Mouse (Mus musculus) lung, adult 2 months (tissue): ENCODE data around the gene Lmod2. TPM values are rescaled to one million over a fixed set of nuclear protein-coding genes. Genes with fewer than 3 reads are reported as not detected.

ENCODE experiments used
- DNase-seq: peaks from one replicate; pipeline ENCODE4 v3.0.0; 2022
- H3K4me1 ChIP-seq: fragments of 200-500 bp; 2 replicates; pipeline ENCODE4 v1.6.1; 2011; ENCODE audit warnings: low read length; ENCODE audit not compliant: control insufficient read depth, insufficient read depth
- H3K4me3 ChIP-seq: fragments of 200-500 bp; replicated peaks from 2 replicates; pipeline ENCODE3; 2011; ENCODE audit warnings: low read depth, mild to moderate bottlenecking, control low read depth, low read length; ENCODE audit errors: extremely low read depth
- CTCF ChIP-seq: fragments of 200-500 bp; IDR thresholded peaks from 2 replicates; pipeline ENCODE4 v1.5.1; 2011; ENCODE audit warnings: mild to moderate bottlenecking, low read length, control low read depth; ENCODE audit not compliant: insufficient read depth
- POLR2A ChIP-seq: fragments of 200-500 bp; IDR thresholded peaks from 2 replicates; pipeline ENCODE4 v1.6.1; 2011; ENCODE audit warnings: low read depth, mild to moderate bottlenecking, control low read depth, low read length, borderline replicate concordance; ENCODE audit errors: extremely low read depth
- WGBS: fragments of 180-500 bp; shearing (Covaris S2); methylation state at CpG from one replicate; pipeline ENCODE4 v1.1.7; 2018; 5-methylcytosine and 5-hydroxymethylcytosine counted together
- polyA plus RNA-seq: library from polyadenylated mRNA; depleted of rRNA; stranded (reverse); fragments of >200 nt; gene quantifications from 2 replicates; pipeline ENCODE4 v1.2.3, GENCODE M21; 2012

Gene Lmod2
- polyA plus RNA-seq, 1 experiment = 6.4 TPM

DNA sequence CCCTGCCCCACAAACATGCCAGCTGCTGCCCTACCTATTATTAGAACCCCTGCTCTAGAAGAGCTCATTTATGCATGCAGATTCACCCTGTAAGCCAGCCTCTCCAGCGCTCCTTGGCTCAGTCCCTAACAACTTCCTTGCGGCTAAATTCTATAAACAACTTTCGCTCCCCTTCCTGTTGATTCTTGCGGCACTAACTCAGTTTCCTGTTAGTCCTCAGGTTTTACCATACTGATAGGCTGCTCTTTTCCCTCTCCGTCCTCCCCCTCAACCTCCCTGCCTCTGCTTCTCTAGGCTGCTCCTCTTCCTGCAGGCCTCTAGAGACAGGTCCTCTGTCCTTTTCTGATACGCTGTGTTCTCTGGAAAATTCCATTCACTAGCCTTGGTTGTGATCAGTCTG lies 26.4 kb upstream of the Lmod2 start:
- H3K4me3 ChIP-seq = no peak overlapping the region
- 40% methylated on average over 6 of the region's 6 CpGs for WGBS
- no peaks in the 10 kb centered on the region; the same call in none of the 2 replicates for H3K4me1 ChIP-seq
- DNase-seq = no peak
- no peak for TF ChIP-seq POLR2A
- TF ChIP-seq CTCF = no peak

GRCm38 (mm10) chr6:24572431-24572830 lies 25.1 kb upstream of the Lmod2 start:
- WGBS = 93% methylated on average over 14 of the region's 14 CpGs
- no peak overlapping the region for H3K4me3 ChIP-seq
- no peak for DNase-seq
- TF ChIP-seq CTCF (no peak), POLR2A (no peak)
- no peaks in the 10 kb centered on the region; the same call in none of the 2 replicates for H3K4me1 ChIP-seq

DNA sequence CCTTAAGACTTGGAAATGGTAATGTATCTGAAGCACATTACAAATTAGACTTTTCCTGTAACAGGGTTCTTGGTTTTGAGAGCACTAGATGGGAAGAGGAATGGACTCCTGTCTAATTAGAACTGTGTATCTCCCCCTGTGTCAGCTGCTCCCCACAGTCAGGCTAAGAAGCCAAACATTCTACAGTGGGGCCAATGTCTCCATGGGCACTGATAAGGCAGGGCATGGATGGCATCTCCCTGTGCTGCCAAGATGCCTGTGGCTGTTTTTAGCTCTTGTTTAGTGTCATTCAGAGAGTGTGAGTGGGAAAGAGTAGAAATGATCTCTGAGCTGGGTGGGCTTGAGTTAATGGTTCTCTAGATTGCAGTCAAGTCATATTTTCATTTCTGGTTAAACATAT lies 24.2 kb upstream of the Lmod2 start:
- Histone ChIP-seq H3K4me3 (no peak overlapping the region), H3K4me1 (no peaks in the 10 kb centered on the region; the same call in none of the 2 replicates)
- TF ChIP-seq CTCF (no peak), POLR2A (no peak)
- DNase-seq = no peak

GRCm38 (mm10) chr6:24583456-24583855 lies 14.1 kb upstream of the Lmod2 start:
- Histone ChIP-seq H3K4me3 (no peak overlapping the region), H3K4me1 (peaks cover 7% of the 10 kb centered on the region)
- no peak for DNase-seq
- TF ChIP-seq POLR2A = no peak
- no peak for TF ChIP-seq CTCF
- WGBS = 68% methylated on average over 3 of the region's 3 CpGs

DNA sequence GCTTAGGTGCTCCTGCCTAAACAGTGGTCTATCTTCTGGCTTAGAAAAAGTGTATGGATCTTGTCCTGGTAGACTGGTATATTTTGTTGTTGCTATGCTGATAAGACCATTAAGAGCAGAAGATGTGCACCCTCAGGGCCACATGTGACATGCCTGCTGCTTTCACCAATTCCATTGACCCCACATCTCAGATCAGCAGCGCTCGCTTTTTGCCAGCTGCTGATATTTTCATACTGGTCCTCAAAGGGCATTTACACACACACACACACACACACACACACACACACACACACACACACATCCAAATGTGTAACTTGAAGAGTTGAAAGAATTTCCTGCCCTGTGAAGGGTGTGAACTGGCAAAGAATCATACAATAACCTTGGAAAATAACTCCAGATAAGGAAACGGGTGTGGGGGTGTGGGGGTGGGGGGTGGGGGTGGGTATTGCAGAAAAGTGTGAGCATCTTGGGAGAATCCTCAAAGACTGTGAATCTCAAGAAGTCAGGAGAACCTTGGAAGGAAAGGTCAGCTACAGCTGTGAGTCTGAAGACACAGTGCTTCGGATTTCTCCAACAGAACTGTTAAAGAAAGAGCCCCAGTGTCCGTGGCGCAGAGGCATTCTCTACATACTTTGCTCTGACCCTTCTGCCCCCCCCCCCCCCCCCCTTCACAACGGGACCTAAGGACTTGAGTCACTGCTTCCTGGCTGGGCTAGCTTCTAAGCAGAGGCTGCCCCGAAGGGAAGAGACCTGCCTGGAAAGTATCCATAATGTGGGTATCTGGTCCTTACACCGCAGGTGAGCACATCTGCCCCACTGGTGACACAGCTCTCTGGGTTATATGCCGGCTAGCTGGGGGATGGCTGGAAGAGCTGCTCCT lies 11.9 kb upstream of the Lmod2 start:
- no peak for DNase-seq
- H3K4me3 ChIP-seq = no peak overlapping the region
- WGBS = 14% methylated on average over 10 of the region's 10 CpGs
- peaks cover 7% of the 10 kb centered on the region for H3K4me1 ChIP-seq
- TF ChIP-seq POLR2A (no peak), CTCF (no peak)

DNA sequence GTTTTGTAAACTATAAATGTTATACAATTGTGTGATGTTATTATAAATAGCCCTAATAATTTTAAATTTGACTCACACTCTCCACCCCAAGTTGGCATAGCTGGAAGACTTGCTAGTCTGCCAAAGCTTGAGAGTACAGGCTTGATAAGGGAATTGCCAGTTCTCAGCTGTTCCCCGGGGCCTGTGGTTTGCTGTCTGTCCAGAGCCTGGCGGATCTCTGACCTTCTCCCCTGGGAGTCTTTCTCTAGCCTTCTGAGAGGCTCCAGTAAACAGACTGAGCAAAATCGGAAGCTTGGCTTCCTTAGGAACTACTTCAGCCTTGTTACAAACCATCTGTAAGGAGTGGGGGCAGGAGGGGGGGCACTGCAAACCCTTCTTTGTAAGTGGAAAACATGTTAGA lies 10.7 kb upstream of the Lmod2 start:
- Histone ChIP-seq H3K4me3 (no peak overlapping the region), H3K4me1 (peaks cover 10% of the 10 kb centered on the region)
- WGBS = 15% methylated on average over 3 of the region's 3 CpGs
- no peak for TF ChIP-seq POLR2A
- no peak for TF ChIP-seq CTCF
- DNase-seq = no peak

- DNase-seq = no peak
- TF ChIP-seq CTCF = no peak
- no peak for TF ChIP-seq POLR2A
- peaks cover 10% of the 10 kb centered on the region for H3K4me1 ChIP-seq
- H3K4me3 ChIP-seq = no peak overlapping the region
- WGBS = 88% methylated on average over 5 of the region's 5 CpGs
Observed at GRCm38 (mm10) chr6:24590282-24590681, 7.3 kb upstream of the Lmod2 start.

DNA sequence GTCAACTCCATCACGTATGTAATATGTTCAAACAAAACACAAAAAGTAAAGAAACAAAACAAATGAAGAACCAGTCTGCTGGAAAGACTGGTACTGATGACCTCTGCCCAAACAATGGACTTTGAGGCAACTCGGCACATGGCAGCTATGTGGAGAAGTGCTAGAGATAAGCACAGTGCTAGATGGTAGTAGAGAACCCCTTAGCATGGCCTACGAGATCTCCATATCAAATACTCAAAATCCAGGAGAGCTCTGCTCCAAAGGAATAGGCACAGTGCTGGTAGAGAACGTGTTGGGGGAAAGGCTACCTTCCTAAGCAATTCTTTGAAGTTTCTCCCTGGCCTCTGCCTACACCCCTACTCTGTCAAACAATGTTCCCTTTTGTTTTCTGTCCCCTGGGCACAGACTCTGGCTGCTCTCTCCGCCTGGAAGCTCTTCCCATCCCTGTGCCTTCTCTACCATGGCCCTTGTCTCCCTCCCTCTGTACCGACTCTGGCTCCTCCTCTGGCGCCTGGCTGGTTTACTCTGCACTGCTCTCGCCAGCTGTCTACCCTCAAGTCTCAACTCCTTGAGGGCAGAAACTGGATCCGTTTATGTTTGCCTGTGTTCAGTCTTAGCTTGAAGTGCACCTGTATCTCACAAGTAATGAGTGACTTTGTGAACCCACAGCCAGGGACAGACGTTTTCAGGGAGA lies 5.9 kb upstream of the Lmod2 start:
- no peak for DNase-seq
- no peak overlapping the region for H3K4me3 ChIP-seq
- no peak for TF ChIP-seq CTCF
- no peak for TF ChIP-seq POLR2A
- 45% methylated on average over 10 of the region's 10 CpGs for WGBS
- H3K4me1 ChIP-seq = peaks cover 7% of the 10 kb centered on the region

DNA sequence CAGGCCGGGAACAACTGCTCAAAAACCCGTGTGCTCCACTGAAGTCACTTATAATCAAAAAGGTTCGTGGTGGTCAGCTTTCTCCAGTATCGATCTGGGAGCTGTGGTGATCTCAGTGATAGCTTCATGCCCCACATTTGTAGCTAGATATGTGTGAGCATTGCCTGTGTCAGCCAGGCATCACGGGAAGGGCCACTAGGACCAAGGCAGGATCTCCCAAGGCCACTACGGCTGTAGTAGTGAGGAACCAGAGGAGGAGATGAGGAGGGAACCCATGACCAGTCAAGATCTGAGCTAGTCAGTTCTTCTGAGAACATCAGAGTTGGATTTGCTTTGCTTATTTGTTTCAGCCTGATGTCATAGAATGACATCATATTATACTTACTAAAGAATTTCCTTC lies 1.6 kb downstream of the Lmod2 start:
- DNase-seq = no peak
- H3K4me1 ChIP-seq = peaks cover 7% of the 10 kb centered on the region
- no peak overlapping the region for H3K4me3 ChIP-seq
- 87% methylated on average over 6 of the region's 6 CpGs for WGBS
- TF ChIP-seq POLR2A (no peak), CTCF (no peak)

GRCm38 (mm10) chr6:24599639-24600038 lies 2.1 kb downstream of the Lmod2 start:
- Histone ChIP-seq H3K4me3 (no peak overlapping the region), H3K4me1 (peaks cover 7% of the 10 kb centered on the region)
- no peak for TF ChIP-seq POLR2A
- TF ChIP-seq CTCF = no peak
- DNase-seq = no peak
- WGBS = 74% methylated on average over 5 of the region's 5 CpGs
